8 mouse cellular contexts compared by ENCODE assay signal in genomic region chr11:101640857-101641709, GRCm38 (mm10). TPM values are rescaled to one million over a fixed set of nuclear protein-coding genes. Genes with fewer than 3 reads are reported as not detected.
DNase-seq lines count a peak whose midpoint lies in the region; ATAC-seq and TF ChIP-seq lines count a peak whose summit lies in the region.
"Not testable (repeated sequence)": the region's sequence is repeated elsewhere in the genome, so short reads cannot be mapped to it uniquely, and the experiment has no call there.

No protein-coding gene starts in this region.

- peak; percentile 29; the same call in 1 of the 2 replicates for TF ChIP-seq CTCF in stomach, postnatal 0 days (IDR thresholded peaks at IDR 0.05; ENCODE audit: low read depth)

- H3K4me2 ChIP-seq in forebrain, embryonic 14.5 days (ENCODE audit: low read length) = peak overlapping the region; percentile 47
- H3K4me2 ChIP-seq in liver, embryonic 16.5 days (ENCODE audit: low read depth, low read length) = peak overlapping the region; percentile 70
- peak overlapping the region; percentile 52 for H3K4me2 ChIP-seq in neural tube, embryonic 12.5 days (replicated peaks)
- peak overlapping the region; percentile 48 for H3K4me2 ChIP-seq in stomach, postnatal 0 days (replicated peaks; ENCODE audit: low read depth)

- H3K4me3 ChIP-seq in forebrain, embryonic 14.5 days (ENCODE audit: low read depth, low read length) = peak overlapping the region; percentile 24
- H3K4me3 ChIP-seq in liver, embryonic 16.5 days (ENCODE audit: low read depth, low read length) = peak overlapping the region; percentile 53
- peak overlapping the region; percentile 18 for H3K4me3 ChIP-seq in neural tube, embryonic 12.5 days
- peak overlapping the region; percentile 26 for H3K4me3 ChIP-seq in stomach, postnatal 0 days (ENCODE audit: low read depth, low read length)

- not testable (repeated sequence) for H3K4me1 ChIP-seq in forebrain, embryonic 14.5 days (ENCODE audit: control insufficient read depth, insufficient read depth, low read length); liver, embryonic 16.5 days (ENCODE audit: control insufficient read depth, low read depth, low read length); neural tube, embryonic 12.5 days; stomach, postnatal 0 days (replicated peaks; ENCODE audit: control insufficient read depth, insufficient read depth)

- H3K36me3 ChIP-seq in forebrain, embryonic 14.5 days (ENCODE audit: control insufficient read depth, insufficient read depth, low read length); liver, embryonic 16.5 days (ENCODE audit: control insufficient read depth, insufficient read depth); neural tube, embryonic 12.5 days; stomach, postnatal 0 days (ENCODE audit: control insufficient read depth, insufficient read depth, low read length): not testable (repeated sequence)

- intact Hi-C loops in heart, postnatal 10 days (cut with DNase I) = not testable (repeated sequence)

- not testable (repeated sequence) for TF ChIP-seq EP300 in stomach, postnatal 0 days (optimal IDR thresholded peaks at IDR 0.05)

- H3K9ac ChIP-seq in forebrain, embryonic 14.5 days (ENCODE audit: low read length) = peak overlapping the region; percentile 61
- peak overlapping the region; percentile 65 for H3K9ac ChIP-seq in liver, embryonic 16.5 days (ENCODE audit: low read depth, low read length)
- H3K9ac ChIP-seq in neural tube, embryonic 12.5 days = peak overlapping the region; percentile 49
- H3K9ac ChIP-seq in stomach, postnatal 0 days (ENCODE audit: low read length) = 0 out of 2 replicates have a peak overlapping the region, but pooled peaks have one; percentile 45

- not testable (repeated sequence) for H3K27me3 ChIP-seq in forebrain, embryonic 14.5 days (replicated peaks; ENCODE audit: control insufficient read depth, insufficient read depth, low read length); liver, embryonic 16.5 days (ENCODE audit: control insufficient read depth, insufficient read depth, low read depth, low read length); neural tube, embryonic 12.5 days (replicated peaks); stomach, postnatal 0 days (ENCODE audit: control insufficient read depth, insufficient read depth, low read length)

- not testable (repeated sequence) for H3K9me3 ChIP-seq in forebrain, embryonic 14.5 days (replicated peaks; ENCODE audit: control insufficient read depth, low read length); liver, embryonic 16.5 days (replicated peaks; ENCODE audit: control insufficient read depth, low read length); neural tube, embryonic 12.5 days; stomach, postnatal 0 days (ENCODE audit: control insufficient read depth, low read length)

- WGBS in forebrain, embryonic 14.5 days = 6% methylated on average over 49 of the region's 53 CpGs
- WGBS in liver, embryonic 16.5 days (ENCODE audit: insufficient replicate concordance) = 6% methylated on average over 47 of the region's 53 CpGs
- WGBS in neural tube, embryonic 12.5 days = 5% methylated on average over 53 of the region's 53 CpGs
- WGBS in stomach, postnatal 0 days = 4% methylated on average over 52 of the region's 53 CpGs

- DNase-seq in CD8-positive naive resting alpha-beta T cell, adult 2 months (ENCODE audit: low read depth in 2 of 2, low spot score in 2 of 2) = peak; percentile 63 to 70
- DNase-seq in cerebellum, adult 11 months = peak; percentile 82
- peak; percentile 81 for DNase-seq in forebrain, embryonic 14.5 days (ENCODE audit: low spot score)
- peak; percentile 82 to 88 for DNase-seq in heart, postnatal 10 days
- DNase-seq in kidney, postnatal 4 days = peak; percentile 84 to 91
- DNase-seq in stomach, postnatal 0 days (ENCODE audit: low spot score) = peak; percentile 71

- peak overlapping the region; percentile 75 for H3K27ac ChIP-seq in forebrain, embryonic 14.5 days (ENCODE audit: low read depth, low read length)
- not testable (repeated sequence) for H3K27ac ChIP-seq in liver, embryonic 16.5 days (ENCODE audit: low read length)
- H3K27ac ChIP-seq in neural tube, embryonic 12.5 days = 0 out of 2 replicates have a peak overlapping the region, but pooled peaks have one; percentile 15
- peak overlapping the region; percentile 40; the same call in 1 of the 2 replicates for H3K27ac ChIP-seq in stomach, postnatal 0 days (replicated peaks)

- peak; percentile 78 for ATAC-seq in forebrain, embryonic 14.5 days
- ATAC-seq in liver, embryonic 16.5 days (ENCODE audit: low read depth) = peak; percentile 35
- ATAC-seq in neural tube, embryonic 12.5 days (ENCODE audit: low FRiP score, low read depth) = peak; percentile 62
- peak; percentile 70 for ATAC-seq in stomach, postnatal 0 days (ENCODE audit: low FRiP score, low TSS enrichment)

RNA-seq across cellular contexts. Expression of gene Rdm1, which starts 14.1 kb away (rescaled TPM):
- 32.7 and 38.5 TPM in 2 replicates for polyA plus RNA-seq in forebrain, embryonic 14.5 days (2014; fragmentation: Nextera tagmentation; extraction: Ambion mirVana)
- 10 to 100 TPM; 34.4 to 36.9 TPM for total RNA-seq in heart, postnatal 10 days (2021)
- polyA plus RNA-seq in liver, embryonic 16.5 days (2015; fragmentation: Nextera tagmentation; extraction: Ambion mirVana) = 10.1 and 13.2 TPM in 2 replicates
- polyA plus RNA-seq in neural tube, embryonic 12.5 days (2016; fragmentation: Nextera tagmentation; extraction: Ambion mirVana) = 28.3 and 35.0 TPM in 2 replicates
- polyA plus RNA-seq in stomach, postnatal 0 days (2015; fragmentation: Nextera tagmentation; extraction: Ambion mirVana) = 18.9 and 20.9 TPM in 2 replicates

RNA-seq across cellular contexts. Expression of gene Arl4d, which starts 24.3 kb away (rescaled TPM):
- 40.5 and 42.7 TPM in 2 replicates for polyA plus RNA-seq in forebrain, embryonic 14.5 days (2014; fragmentation: Nextera tagmentation; extraction: Ambion mirVana)
- total RNA-seq in heart, postnatal 10 days (2021) = 10 to 100 TPM; 22.6 to 27.5 TPM
- polyA plus RNA-seq in liver, embryonic 16.5 days (2015; fragmentation: Nextera tagmentation; extraction: Ambion mirVana) = 0.99 and 1.3 TPM in 2 replicates
- polyA plus RNA-seq in neural tube, embryonic 12.5 days (2016; fragmentation: Nextera tagmentation; extraction: Ambion mirVana) = 23.1 and 24.7 TPM in 2 replicates
- polyA plus RNA-seq in stomach, postnatal 0 days (2015; fragmentation: Nextera tagmentation; extraction: Ambion mirVana) = 9.5 and 10.0 TPM in 2 replicates

RNA-seq across cellular contexts. Expression of gene Gm11634, which starts 42.0 kb away (rescaled TPM):
- not detected in 2 replicates for polyA plus RNA-seq in forebrain, embryonic 14.5 days (2014; fragmentation: Nextera tagmentation; extraction: Ambion mirVana)
- not detected for total RNA-seq in heart, postnatal 10 days (2021)
- polyA plus RNA-seq in liver, embryonic 16.5 days (2015; fragmentation: Nextera tagmentation; extraction: Ambion mirVana) = 0.15 TPM in 1 of 2 replicates, not detected in the other
- polyA plus RNA-seq in neural tube, embryonic 12.5 days (2016; fragmentation: Nextera tagmentation; extraction: Ambion mirVana) = not detected in 2 replicates
- polyA plus RNA-seq in stomach, postnatal 0 days (2015; fragmentation: Nextera tagmentation; extraction: Ambion mirVana) = 0.13 TPM in 1 of 2 replicates, not detected in the other

RNA-seq across cellular contexts. Expression of gene Tmem106a, which starts 59.0 kb away (rescaled TPM):
- 2.3 and 3.4 TPM in 2 replicates for polyA plus RNA-seq in forebrain, embryonic 14.5 days (2014; fragmentation: Nextera tagmentation; extraction: Ambion mirVana)
- total RNA-seq in heart, postnatal 10 days (2021) = 1 to 10 TPM; 3.1 to 4.2 TPM
- polyA plus RNA-seq in liver, embryonic 16.5 days (2015; fragmentation: Nextera tagmentation; extraction: Ambion mirVana) = 7.4 and 8.0 TPM in 2 replicates
- polyA plus RNA-seq in neural tube, embryonic 12.5 days (2016; fragmentation: Nextera tagmentation; extraction: Ambion mirVana) = 2.8 TPM in 2 replicates
- 10.0 TPM in 2 replicates for polyA plus RNA-seq in stomach, postnatal 0 days (2015; fragmentation: Nextera tagmentation; extraction: Ambion mirVana)
